Mouse (Mus musculus) olfactory bulb, adult 2 months (tissue): ENCODE results near the gene 1110065P20Rik.

ENCODE experiments used
- CTCF ChIP-seq: fragments of 200-500 bp; IDR thresholded peaks from 2 replicates; pipeline ENCODE4 v1.5.1; 2012; ENCODE audit warnings: low read depth, mild to moderate bottlenecking, low read length, moderate library complexity; ENCODE audit not compliant: insufficient read depth
- POLR2A ChIP-seq: fragments of 200-500 bp; IDR thresholded peaks from 2 replicates; pipeline ENCODE4 v1.6.1; 2012; ENCODE audit warnings: mild to moderate bottlenecking, low read depth, low read length, moderate library complexity; ENCODE audit not compliant: insufficient read depth

DNA sequence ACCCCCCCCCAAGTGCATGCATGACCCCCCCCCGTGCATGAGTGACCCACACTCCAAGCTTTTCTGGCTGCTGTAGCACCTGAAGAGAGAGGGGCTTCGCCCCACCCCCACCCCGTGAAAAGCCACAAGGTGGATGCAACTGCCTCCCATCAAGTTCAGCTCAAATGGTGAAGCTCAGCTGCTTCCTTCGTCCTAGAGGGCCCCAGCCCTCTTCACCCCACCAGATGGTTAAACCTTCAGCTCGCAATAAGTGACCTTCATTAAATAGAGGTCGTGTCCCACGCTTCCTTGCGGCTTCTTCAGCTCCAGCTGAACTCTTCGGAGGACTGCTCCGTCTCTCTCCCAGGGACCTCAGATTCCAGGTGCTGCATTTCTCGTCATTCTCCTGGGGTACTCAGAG is 29.6 kb upstream of the 1110065P20Rik start, which contains the start of gene Epha10:
- TF ChIP-seq POLR2A (no peak), CTCF (no peak)
